Mouse (Mus musculus) bone marrow macrophage, adult 2 months (primary cell): ENCODE results near the gene Slc38a1.

Source experiments
- CTCF ChIP-seq: IDR thresholded peaks from 2 replicates; pipeline ENCODE4 v1.5.1; 2012; ENCODE audit warnings: low read depth, mild to moderate bottlenecking, low read length, moderate library complexity
- POLR2A ChIP-seq: IDR thresholded peaks from 2 replicates; pipeline ENCODE4 v1.6.1; 2012; ENCODE audit warnings: mild to moderate bottlenecking, low read depth, low read length, borderline replicate concordance

- no peak for TF ChIP-seq CTCF
- TF ChIP-seq POLR2A, result no peak
Measured at GRCm38 (mm10) chr15:96622376-96622775, 20.3 kb downstream of the Slc38a1 start.
